ENCODE assay signal across 10 mouse cellular contexts in the genomic region with DNA sequence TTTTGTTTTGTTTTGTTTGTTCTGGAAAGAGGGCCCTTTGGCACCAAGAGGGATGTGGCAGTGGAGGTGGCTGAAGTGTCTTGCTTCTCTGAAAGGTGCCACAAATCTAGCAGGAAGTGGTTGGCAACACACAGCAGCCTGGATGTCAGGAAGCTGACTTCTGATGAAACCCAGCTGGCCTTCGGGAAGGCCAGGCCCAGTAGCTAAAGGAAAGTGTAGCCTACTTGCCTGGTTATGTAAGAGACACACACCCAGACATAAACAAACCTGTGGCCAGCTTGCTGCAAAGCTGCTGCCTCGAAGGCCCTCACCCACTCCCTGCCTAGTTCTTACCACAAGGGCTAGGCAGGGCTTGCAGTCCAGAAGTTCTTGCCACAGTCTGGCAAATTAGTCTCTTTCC.
DNase-seq lines count a peak whose midpoint lies in the region; ATAC-seq and TF ChIP-seq lines count a peak whose summit lies in the region.
"Had no signal": no experiment of that assay in that cellular context is flagged by ENCODE, and none has a peak within 500 bp of the region (broad histone marks: within the 10 kb centered on the region; RNA-seq: fewer than 3 reads in every experiment).

No protein-coding gene starts in this region.

- intact Hi-C loops in heart, postnatal 25 days (cut with DNase I): no loop called here
- intact Hi-C loops in left cerebral cortex, adult 2 months (cut with DNase I): no loop called here

- no peak overlapping the region for H3K27ac ChIP-seq in midbrain, embryonic 13.5 days
- H3K27ac ChIP-seq in left cerebral cortex, adult 2 months: no peak overlapping the region
- H3K27ac ChIP-seq: macrophage; neural tube, embryonic 15.5 days had no signal

- H3K4me2 ChIP-seq in midbrain, embryonic 13.5 days (replicated peaks): no peak overlapping the region
- H3K4me2 ChIP-seq: neural tube, embryonic 15.5 days had no signal

- H3K9me3 ChIP-seq in midbrain, embryonic 13.5 days: no peaks in the 10 kb centered on the region
- H3K9me3 ChIP-seq: neural tube, embryonic 15.5 days had no signal

- DNase-seq in MN1 (ENCODE audit: low spot score): peak; percentile 79
- DNase-seq in embryo, embryonic 11 days: peak; percentile 50
- peak; percentile 26 for DNase-seq in heart, postnatal 25 days (ENCODE audit: low spot score)
- peak; percentile 79 for DNase-seq in lung, postnatal 10 days
- no peak for DNase-seq in spleen, postnatal 14 days (ENCODE audit: low spot score in 2 of 2)
- DNase-seq in left cerebral cortex, adult 2 months (ENCODE audit: extremely low spot score in 1 of 2, low spot score in 2 of 2): no peak
- DNase-seq: cerebellum, adult 11 months had no signal

- no peak for ATAC-seq in midbrain, embryonic 13.5 days

- no peak overlapping the region for H3K4me3 ChIP-seq in midbrain, embryonic 13.5 days (replicated peaks)
- H3K4me3 ChIP-seq in left cerebral cortex, adult 2 months: no peak overlapping the region
- H3K4me3 ChIP-seq: neural tube, embryonic 15.5 days had no signal

- H3K9ac ChIP-seq in midbrain, embryonic 13.5 days (replicated peaks): no peak overlapping the region
- H3K9ac ChIP-seq: neural tube, embryonic 15.5 days had no signal

- WGBS in midbrain, embryonic 13.5 days: 74% methylated on average over 2 of the region's 2 CpGs

- H3K36me3 ChIP-seq in midbrain, embryonic 13.5 days: no peaks in the 10 kb centered on the region
- H3K36me3 ChIP-seq: neural tube, embryonic 15.5 days had no signal

- H3K4me1 ChIP-seq in midbrain, embryonic 13.5 days (replicated peaks): 0 out of 2 replicates have a peak, but pooled peaks cover 8% of the 10 kb centered on the region

- no peaks in the 10 kb centered on the region for H3K27me3 ChIP-seq in midbrain, embryonic 13.5 days
- H3K27me3 ChIP-seq: neural tube, embryonic 15.5 days had no signal

- no peak for TF ChIP-seq CTCF in left cerebral cortex, adult 2 months (IDR thresholded peaks at IDR 0.05)

Comparison
In these comparisons a context has a peak if more than half of its experiments do, and no peak if none do; other contexts are left out.
1. DNase-seq: peak in MN1 (single experiment), embryo, embryonic 11 days (single experiment), heart, postnatal 25 days (single experiment) and lung, postnatal 10 days (single experiment); none in spleen, postnatal 14 days (0 of 2) and left cerebral cortex, adult 2 months (0 of 2).